Mouse (Mus musculus): ENCODE measurements around the gene Med12l. TPM values are rescaled to one million over a fixed set of nuclear protein-coding genes. Genes with fewer than 3 reads are reported as not detected.

Med12l gene
- 5.5 and 6.2 TPM in 2 replicates for polyA plus RNA-seq (2014; fragmentation: Nextera tagmentation; extraction: Ambion mirVana)

GRCm38 (mm10) chr3:59005271-59005995 lies at the start of gene Med12l:
Med12l (plus strand) TSS chr3:59005825.
- whole genome bisulfite sequencing (ENCODE audit: insufficient replicate concordance): under 1% methylated on average over 65 of the region's 69 CpGs
- H3K4me3 ChIP-seq (ENCODE audit: low read depth, low read length): peak within 1 kb of the TSS; percentile 60
- H3K36me3 ChIP-seq (ENCODE audit: control insufficient read depth, insufficient read depth, low read length): no peaks in the 10 kb centered on the region
- no peaks in the 10 kb centered on the region for H3K9me3 ChIP-seq (replicated peaks; ENCODE audit: control insufficient read depth, low read length)
- H3K9ac ChIP-seq (ENCODE audit: low read depth, low read length): peak within 1 kb of the TSS; percentile 74
- ATAC-seq (replicated peaks; ENCODE audit: insufficient number of reproducible peaks, low FRiP score, low TSS enrichment): peak; percentile 55
- H3K27ac ChIP-seq (ENCODE audit: low read depth, low read length): peak within 1 kb of the TSS; percentile 86
- no peaks in the 10 kb centered on the region for H3K27me3 ChIP-seq (ENCODE audit: control insufficient read depth, insufficient read depth, low read length)
- peaks cover 4% of the 10 kb centered on the region for H3K4me1 ChIP-seq (ENCODE audit: control insufficient read depth, insufficient read depth, low read length)
- H3K4me2 ChIP-seq: peak within 1 kb of the TSS; percentile 97

- no peak for ATAC-seq (replicated peaks; ENCODE audit: insufficient number of reproducible peaks, low FRiP score, low TSS enrichment)
- Histone ChIP-seq H3K9me3 (replicated peaks; ENCODE audit: control insufficient read depth, low read length) (no peaks in the 10 kb centered on the region), H3K36me3 (ENCODE audit: control insufficient read depth, insufficient read depth, low read length) (no peaks in the 10 kb centered on the region), H3K27ac (ENCODE audit: low read depth, low read length) (no peak overlapping the region), H3K27me3 (ENCODE audit: control insufficient read depth, insufficient read depth, low read length) (no peaks in the 10 kb centered on the region), H3K4me2 (no peak overlapping the region), H3K4me3 (ENCODE audit: low read depth, low read length) (no peak overlapping the region), H3K9ac (ENCODE audit: low read depth, low read length) (no peak overlapping the region), H3K4me1 (ENCODE audit: control insufficient read depth, insufficient read depth, low read length) (no peaks in the 10 kb centered on the region)
- 92% methylated on average over 1 of the region's 1 CpGs for WGBS (ENCODE audit: insufficient replicate concordance)
Observed at GRCm38 (mm10) chr3:58961166-58961565, 44.5 kb upstream of the Med12l start.

- Histone ChIP-seq H3K4me1 (ENCODE audit: control insufficient read depth, insufficient read depth, low read length) (no peaks in the 10 kb centered on the region), H3K27me3 (ENCODE audit: control insufficient read depth, insufficient read depth, low read length) (no peaks in the 10 kb centered on the region), H3K9me3 (replicated peaks; ENCODE audit: control insufficient read depth, low read length) (no peaks in the 10 kb centered on the region), H3K9ac (ENCODE audit: low read depth, low read length) (no peak overlapping the region), H3K4me3 (ENCODE audit: low read depth, low read length) (no peak overlapping the region), H3K27ac (ENCODE audit: low read depth, low read length) (no peak overlapping the region), H3K36me3 (ENCODE audit: control insufficient read depth, insufficient read depth, low read length) (no peaks in the 10 kb centered on the region), H3K4me2 (no peak overlapping the region)
- 19% methylated on average over 1 of the region's 1 CpGs for WGBS (ENCODE audit: insufficient replicate concordance)
- ATAC-seq (replicated peaks; ENCODE audit: insufficient number of reproducible peaks, low FRiP score, low TSS enrichment): no peak
Observed at GRCm38 (mm10) chr3:58977413-58977812, 28.2 kb upstream of the Med12l start.

GRCm38 (mm10) chr3:58977906-58978622 lies 27.6 kb upstream of the Med12l start:
- H3K36me3 ChIP-seq (ENCODE audit: control insufficient read depth, insufficient read depth, low read length): no peaks in the 10 kb centered on the region
- no peaks in the 10 kb centered on the region for H3K4me1 ChIP-seq (ENCODE audit: control insufficient read depth, insufficient read depth, low read length)
- H3K9me3 ChIP-seq (replicated peaks; ENCODE audit: control insufficient read depth, low read length): no peaks in the 10 kb centered on the region
- no peaks in the 10 kb centered on the region for H3K27me3 ChIP-seq (ENCODE audit: control insufficient read depth, insufficient read depth, low read length)
- H3K4me3 ChIP-seq (ENCODE audit: low read depth, low read length): no peak overlapping the region
- no peak overlapping the region for H3K27ac ChIP-seq (ENCODE audit: low read depth, low read length)
- no peak overlapping the region for H3K9ac ChIP-seq (ENCODE audit: low read depth, low read length)
- 83% methylated on average over 7 of the region's 7 CpGs for WGBS (ENCODE audit: insufficient replicate concordance)
- H3K4me2 ChIP-seq: no peak overlapping the region
- ATAC-seq (replicated peaks; ENCODE audit: insufficient number of reproducible peaks, low FRiP score, low TSS enrichment): no peak

GRCm38 (mm10) chr3:58980579-58980978 lies 25.0 kb upstream of the Med12l start:
- Histone ChIP-seq H3K27me3 (ENCODE audit: control insufficient read depth, insufficient read depth, low read length) (no peaks in the 10 kb centered on the region), H3K4me3 (ENCODE audit: low read depth, low read length) (no peak overlapping the region), H3K36me3 (ENCODE audit: control insufficient read depth, insufficient read depth, low read length) (no peaks in the 10 kb centered on the region), H3K4me2 (no peak overlapping the region), H3K9ac (ENCODE audit: low read depth, low read length) (no peak overlapping the region), H3K4me1 (ENCODE audit: control insufficient read depth, insufficient read depth, low read length) (no peaks in the 10 kb centered on the region), H3K27ac (ENCODE audit: low read depth, low read length) (no peak overlapping the region), H3K9me3 (replicated peaks; ENCODE audit: control insufficient read depth, low read length) (no peaks in the 10 kb centered on the region)
- no peak for ATAC-seq (replicated peaks; ENCODE audit: insufficient number of reproducible peaks, low FRiP score, low TSS enrichment)
- 58% methylated on average over 4 of the region's 4 CpGs for WGBS (ENCODE audit: insufficient replicate concordance)

- H3K9ac ChIP-seq (ENCODE audit: low read depth, low read length): no peak overlapping the region
- no peak overlapping the region for H3K4me3 ChIP-seq (ENCODE audit: low read depth, low read length)
- no peaks in the 10 kb centered on the region for H3K27me3 ChIP-seq (ENCODE audit: control insufficient read depth, insufficient read depth, low read length)
- ATAC-seq (replicated peaks; ENCODE audit: insufficient number of reproducible peaks, low FRiP score, low TSS enrichment): no peak
- 49% methylated on average over 15 of the region's 15 CpGs for WGBS (ENCODE audit: insufficient replicate concordance)
- no peak overlapping the region for H3K27ac ChIP-seq (ENCODE audit: low read depth, low read length)
- H3K9me3 ChIP-seq (replicated peaks; ENCODE audit: control insufficient read depth, low read length): no peaks in the 10 kb centered on the region
- no peaks in the 10 kb centered on the region for H3K4me1 ChIP-seq (ENCODE audit: control insufficient read depth, insufficient read depth, low read length)
- H3K36me3 ChIP-seq (ENCODE audit: control insufficient read depth, insufficient read depth, low read length): no peaks in the 10 kb centered on the region
- H3K4me2 ChIP-seq: peak overlapping the region; percentile 17
Observed at GRCm38 (mm10) chr3:58982896-58983837, 22.5 kb upstream of the Med12l start.

- Histone ChIP-seq H3K4me3 (ENCODE audit: low read depth, low read length) (no peak overlapping the region), H3K36me3 (ENCODE audit: control insufficient read depth, insufficient read depth, low read length) (no peaks in the 10 kb centered on the region), H3K4me2 (no peak overlapping the region), H3K27me3 (ENCODE audit: control insufficient read depth, insufficient read depth, low read length) (no peaks in the 10 kb centered on the region), H3K9ac (ENCODE audit: low read depth, low read length) (no peak overlapping the region), H3K4me1 (ENCODE audit: control insufficient read depth, insufficient read depth, low read length) (no peaks in the 10 kb centered on the region), H3K9me3 (replicated peaks; ENCODE audit: control insufficient read depth, low read length) (no peaks in the 10 kb centered on the region), H3K27ac (ENCODE audit: low read depth, low read length) (no peak overlapping the region)
- WGBS (ENCODE audit: insufficient replicate concordance): 70% methylated on average over 15 of the region's 15 CpGs
- no peak for ATAC-seq (replicated peaks; ENCODE audit: insufficient number of reproducible peaks, low FRiP score, low TSS enrichment)
Observed at GRCm38 (mm10) chr3:58983838-58984598, 21.6 kb upstream of the Med12l start.

- no peaks in the 10 kb centered on the region for H3K9me3 ChIP-seq (replicated peaks; ENCODE audit: control insufficient read depth, low read length)
- H3K27me3 ChIP-seq (ENCODE audit: control insufficient read depth, insufficient read depth, low read length): no peaks in the 10 kb centered on the region
- WGBS (ENCODE audit: insufficient replicate concordance): 38% methylated on average over 4 of the region's 4 CpGs
- H3K27ac ChIP-seq (ENCODE audit: low read depth, low read length): no peak overlapping the region
- no peak overlapping the region for H3K4me3 ChIP-seq (ENCODE audit: low read depth, low read length)
- ATAC-seq (replicated peaks; ENCODE audit: insufficient number of reproducible peaks, low FRiP score, low TSS enrichment): no peak
- H3K4me1 ChIP-seq (ENCODE audit: control insufficient read depth, insufficient read depth, low read length): no peaks in the 10 kb centered on the region
- no peaks in the 10 kb centered on the region for H3K36me3 ChIP-seq (ENCODE audit: control insufficient read depth, insufficient read depth, low read length)
- no peak overlapping the region for H3K4me2 ChIP-seq
- no peak overlapping the region for H3K9ac ChIP-seq (ENCODE audit: low read depth, low read length)
Observed at GRCm38 (mm10) chr3:58985816-58986215, 19.8 kb upstream of the Med12l start.

Measured in heart, embryonic 11.5 days (tissue).